Mouse (Mus musculus): ENCODE results near the gene Ap3b1. TPM values are rescaled to one million over a fixed set of nuclear protein-coding genes. Genes with fewer than 3 reads are reported as not detected.

Gene Ap3b1
- polyA plus RNA-seq, 1 experiment from 2014 or later: 48.5 TPM

DNA sequence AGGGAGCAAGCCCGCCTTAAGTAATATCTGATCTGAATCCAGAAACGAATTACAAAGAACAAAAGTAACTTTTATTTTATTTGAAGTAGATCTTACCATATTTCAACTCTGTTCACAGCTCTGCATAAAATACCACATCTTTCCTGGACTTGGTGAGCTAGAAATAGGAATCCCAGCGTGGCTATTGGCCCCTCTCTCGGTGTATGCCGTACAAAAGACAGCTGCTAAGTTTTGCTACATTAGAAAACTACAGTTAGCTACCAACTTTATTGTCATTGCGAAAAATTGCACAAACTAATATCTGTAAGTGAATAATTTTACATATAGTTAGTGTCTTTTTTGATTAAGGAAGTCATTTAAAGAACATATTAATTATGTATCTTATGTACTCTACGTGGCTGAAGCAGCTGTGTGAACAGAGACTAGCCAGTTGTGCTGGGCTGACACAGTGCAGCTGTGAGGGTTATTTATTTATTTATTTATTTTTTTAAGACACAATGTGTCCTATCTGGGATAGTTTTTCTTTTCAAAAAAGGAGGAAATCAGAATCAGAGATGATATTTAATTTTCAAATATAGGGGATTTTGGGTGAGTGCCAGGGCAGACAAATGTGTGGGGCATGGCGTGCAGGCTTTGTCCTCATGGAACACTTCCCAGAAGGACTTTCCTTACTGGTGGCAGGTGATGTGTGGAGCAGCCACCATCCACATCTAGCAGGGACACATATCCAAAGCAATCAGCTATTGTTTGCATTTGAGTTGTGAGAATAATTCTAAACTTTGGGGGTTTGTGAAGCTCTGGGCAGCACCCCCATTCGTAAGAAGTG lies 248.5 kb downstream of the Ap3b1 start:
- Histone ChIP-seq H3K4me3 (ENCODE audit: low read depth, low read length) (no peak overlapping the region), H3K9me3 (ENCODE audit: control insufficient read depth, low read depth, low read length) (no peaks in the 10 kb centered on the region), H3K4me2 (replicated peaks; ENCODE audit: low read depth, low read length) (no peak overlapping the region), H3K27ac (ENCODE audit: low read length) (no peak overlapping the region), H3K4me1 (ENCODE audit: control insufficient read depth, insufficient read depth, low read length) (no peaks in the 10 kb centered on the region), H3K27me3 (ENCODE audit: control insufficient read depth, insufficient read depth, low read length) (0 out of 2 replicates have a peak, but pooled peaks cover 2% of the 10 kb centered on the region), H3K9ac (replicated peaks; ENCODE audit: low read depth, low read length) (no peak overlapping the region), H3K36me3 (ENCODE audit: control insufficient read depth, insufficient read depth, low read length) (no peaks in the 10 kb centered on the region)
- WGBS: 68% methylated on average over 9 of the region's 9 CpGs
- ATAC-seq (ENCODE audit: insufficient number of reproducible peaks, insufficient read depth, low FRiP score, low read depth): no peak

GRCm38 (mm10) chr13:94607861-94608223 lies 249.1 kb downstream of the Ap3b1 start:
- ATAC-seq (ENCODE audit: insufficient number of reproducible peaks, insufficient read depth, low FRiP score, low read depth): no peak
- Histone ChIP-seq H3K27me3 (ENCODE audit: control insufficient read depth, insufficient read depth, low read length) (0 out of 2 replicates have a peak, but pooled peaks cover 2% of the 10 kb centered on the region), H3K9ac (replicated peaks; ENCODE audit: low read depth, low read length) (no peak overlapping the region), H3K4me1 (ENCODE audit: control insufficient read depth, insufficient read depth, low read length) (no peaks in the 10 kb centered on the region), H3K36me3 (ENCODE audit: control insufficient read depth, insufficient read depth, low read length) (no peaks in the 10 kb centered on the region), H3K4me2 (replicated peaks; ENCODE audit: low read depth, low read length) (no peak overlapping the region), H3K9me3 (ENCODE audit: control insufficient read depth, low read depth, low read length) (no peaks in the 10 kb centered on the region), H3K27ac (ENCODE audit: low read length) (no peak overlapping the region), H3K4me3 (ENCODE audit: low read depth, low read length) (no peak overlapping the region)
- 49% methylated on average over 7 of the region's 7 CpGs for WGBS

GRCm38 (mm10) chr13:94608420-94608831 lies 249.7 kb downstream of the Ap3b1 start:
- H3K27me3 ChIP-seq (ENCODE audit: control insufficient read depth, insufficient read depth, low read length): no peaks in the 10 kb centered on the region
- no peak overlapping the region for H3K4me2 ChIP-seq (replicated peaks; ENCODE audit: low read depth, low read length)
- no peaks in the 10 kb centered on the region for H3K9me3 ChIP-seq (ENCODE audit: control insufficient read depth, low read depth, low read length)
- H3K9ac ChIP-seq (replicated peaks; ENCODE audit: low read depth, low read length): no peak overlapping the region
- H3K36me3 ChIP-seq (ENCODE audit: control insufficient read depth, insufficient read depth, low read length): no peaks in the 10 kb centered on the region
- no peak overlapping the region for H3K4me3 ChIP-seq (ENCODE audit: low read depth, low read length)
- no peak for ATAC-seq (ENCODE audit: insufficient number of reproducible peaks, insufficient read depth, low FRiP score, low read depth)
- no peaks in the 10 kb centered on the region for H3K4me1 ChIP-seq (ENCODE audit: control insufficient read depth, insufficient read depth, low read length)
- WGBS: 12% methylated on average over 11 of the region's 11 CpGs
- H3K27ac ChIP-seq (ENCODE audit: low read length): no peak overlapping the region

DNA sequence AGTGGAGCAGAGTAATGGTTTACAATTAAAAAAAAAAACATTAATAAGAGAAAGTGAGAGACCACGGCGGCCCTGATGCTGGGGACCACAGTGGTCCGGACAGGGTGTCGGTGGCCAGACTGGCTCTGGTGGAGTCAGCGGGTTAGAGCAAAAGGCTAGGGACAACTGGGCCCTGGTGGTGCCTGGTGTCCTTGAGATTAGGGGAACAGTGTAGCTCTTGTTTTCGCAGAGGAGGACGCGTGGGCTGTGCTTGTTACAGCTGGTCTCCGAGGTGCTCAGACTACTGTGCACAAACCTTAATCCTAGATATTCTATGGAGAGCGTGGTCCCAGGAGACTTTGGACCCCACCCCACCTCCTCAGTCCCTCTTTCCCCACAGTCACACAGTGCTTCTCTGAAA lies 250.2 kb downstream of the Ap3b1 start:
- WGBS: 66% methylated on average over 10 of the region's 10 CpGs
- no peak overlapping the region for H3K4me3 ChIP-seq (ENCODE audit: low read depth, low read length)
- H3K4me2 ChIP-seq (replicated peaks; ENCODE audit: low read depth, low read length): no peak overlapping the region
- H3K9ac ChIP-seq (replicated peaks; ENCODE audit: low read depth, low read length): no peak overlapping the region
- H3K36me3 ChIP-seq (ENCODE audit: control insufficient read depth, insufficient read depth, low read length): no peaks in the 10 kb centered on the region
- no peaks in the 10 kb centered on the region for H3K27me3 ChIP-seq (ENCODE audit: control insufficient read depth, insufficient read depth, low read length)
- no peak overlapping the region for H3K27ac ChIP-seq (ENCODE audit: low read length)
- H3K4me1 ChIP-seq (ENCODE audit: control insufficient read depth, insufficient read depth, low read length): no peaks in the 10 kb centered on the region
- ATAC-seq (ENCODE audit: insufficient number of reproducible peaks, insufficient read depth, low FRiP score, low read depth): no peak
- H3K9me3 ChIP-seq (ENCODE audit: control insufficient read depth, low read depth, low read length): no peaks in the 10 kb centered on the region

Small RNA genes lying within 50 kb of the gene (microRNA-seq; reads per million reads assigned to microRNA genes)
- gene Gm25109: not detected

Other genes with a start within 250 kb of the Ap3b1 start
- gene Scamp1, start 73.1 kb upstream of the Ap3b1 start, polyA plus RNA-seq (2014; fragmentation: Nextera tagmentation; extraction: Ambion mirVana): 36.5 and 39.1 TPM in 2 replicates